Mouse (Mus musculus) G1E (cell line): ENCODE results near the gene Acta2.

Experiments used
- CTCF ChIP-seq: IDR thresholded peaks from 2 replicates; pipeline ENCODE4 v1.5.1; 2012; ENCODE audit warnings: low read depth, low read length, inconsistent platforms, mixed read lengths
- GATA1 ChIP-seq: IDR thresholded peaks from 2 replicates; pipeline ENCODE4 v1.6.1; 2012; ENCODE audit warnings: borderline replicate concordance, low read length, inconsistent platforms, mixed read lengths
- GATA2 ChIP-seq: IDR thresholded peaks from 2 replicates; pipeline ENCODE4 v1.6.1; 2012; ENCODE audit warnings: low read depth, low read length, inconsistent platforms, borderline replicate concordance
- POLR2AphosphoS5 ChIP-seq: IDR thresholded peaks from 2 replicates; pipeline ENCODE4 v1.6.1; 2012; ENCODE audit warnings: low read depth, low read length, inconsistent platforms; ENCODE audit not compliant: insufficient replicate concordance
- TAL1 ChIP-seq: conservative IDR thresholded peaks from 2 replicates; pipeline ENCODE4 v1.6.1; 2012; ENCODE audit warnings: low read depth, low read length, inconsistent platforms, mixed read lengths

- TF ChIP-seq GATA1 (no peak), CTCF (no peak), GATA2 (no peak), TAL1 (no peak), POLR2AphosphoS5 (no peak)
Measured at GRCm38 (mm10) chr19:34199488-34199887, 55.9 kb downstream of the Acta2 start.
